Mouse (Mus musculus): ENCODE measurements around the gene Gnmt. TPM values are rescaled to one million over a fixed set of nuclear protein-coding genes. Genes with fewer than 3 reads are reported as not detected.
"Not testable (repeated sequence)": the region's sequence is repeated elsewhere in the genome, so short reads cannot be mapped to it uniquely, and the experiment has no call there.

Gnmt gene
- polyA plus RNA-seq, 1 experiment, result not detected

DNA sequence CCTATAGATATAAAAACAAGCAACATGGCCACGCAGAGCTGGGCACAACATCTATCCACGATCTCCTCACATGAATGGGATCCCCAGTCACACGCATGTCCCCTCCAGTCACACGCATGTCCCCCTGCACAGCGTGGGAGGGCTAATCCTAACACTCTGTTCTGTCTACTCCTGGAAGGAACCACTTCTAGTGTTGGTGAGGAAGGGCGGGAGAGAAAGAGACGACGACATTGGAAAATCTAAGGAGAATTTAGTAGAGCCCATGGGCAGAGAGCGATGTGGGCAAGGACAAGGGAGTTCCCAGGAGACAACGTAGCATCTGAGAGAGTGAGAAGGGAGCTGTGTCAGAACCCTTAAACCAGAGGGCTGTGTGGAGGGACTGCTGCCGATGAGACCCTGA lies 41.6 kb upstream of the Gnmt start:
- no peaks in the 10 kb centered on the region for H3K4me1 ChIP-seq (ENCODE audit: control insufficient read depth, insufficient read depth, low read length)
- TF ChIP-seq CTCF (IDR thresholded peaks at IDR 0.05; ENCODE audit: borderline replicate concordance, insufficient read depth, low read length) (no peak), POLR2A (IDR thresholded peaks at IDR 0.05; ENCODE audit: low read depth, low read length) (no peak)
- H3K27ac ChIP-seq (ENCODE audit: insufficient read depth, low read length), result no peak overlapping the region
- H3K4me3 ChIP-seq (ENCODE audit: insufficient read depth, low read length), result no peak overlapping the region

DNA sequence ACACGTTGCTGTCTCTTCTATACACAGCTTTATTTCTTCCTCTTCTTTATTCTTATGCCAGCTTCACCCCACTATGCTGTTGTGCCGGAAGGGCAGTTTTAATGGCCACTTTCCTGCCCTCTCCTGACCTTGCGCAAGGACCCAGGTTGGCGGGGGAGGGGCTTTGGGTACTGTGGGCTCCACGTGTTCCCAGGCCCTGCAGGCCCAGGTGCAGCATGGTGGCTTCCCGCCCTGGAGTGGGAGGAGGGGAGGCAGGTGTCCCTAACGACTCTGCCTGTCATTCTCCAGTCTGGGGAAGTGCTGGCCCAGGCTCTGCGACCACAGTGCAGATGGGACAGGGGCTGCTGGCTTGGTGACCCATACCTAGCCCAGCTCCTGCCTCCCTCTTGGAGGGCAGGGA lies 38.9 kb upstream of the Gnmt start:
- TF ChIP-seq CTCF (IDR thresholded peaks at IDR 0.05; ENCODE audit: borderline replicate concordance, insufficient read depth, low read length) (no peak), POLR2A (IDR thresholded peaks at IDR 0.05; ENCODE audit: low read depth, low read length) (no peak)
- Histone ChIP-seq H3K4me3 (ENCODE audit: insufficient read depth, low read length) (no peak overlapping the region), H3K4me1 (ENCODE audit: control insufficient read depth, insufficient read depth, low read length) (no peaks in the 10 kb centered on the region), H3K27ac (ENCODE audit: insufficient read depth, low read length) (no peak overlapping the region)

DNA sequence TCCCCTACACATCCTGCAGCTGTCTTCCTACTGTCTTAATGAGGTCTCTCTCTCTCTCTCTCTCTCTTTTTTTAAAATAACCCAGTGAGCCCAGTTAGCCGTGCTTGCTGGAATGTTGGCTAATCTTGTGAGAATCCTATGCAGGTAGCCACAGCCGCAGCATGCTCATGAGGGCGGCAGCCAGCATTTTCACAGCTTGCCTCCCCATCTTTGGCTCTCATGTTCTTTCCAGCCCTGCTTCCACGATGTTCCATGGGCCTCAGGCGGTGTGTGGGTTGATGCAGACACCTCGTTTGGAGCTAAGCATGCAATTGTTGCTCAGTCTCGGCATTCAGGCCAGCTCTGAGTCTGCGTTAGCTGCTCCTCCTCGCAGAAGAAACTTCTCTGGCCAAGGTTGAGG lies 35.9 kb upstream of the Gnmt start:
- H3K4me1 ChIP-seq (ENCODE audit: control insufficient read depth, insufficient read depth, low read length); H3K4me3 ChIP-seq (ENCODE audit: insufficient read depth, low read length); H3K27ac ChIP-seq (ENCODE audit: insufficient read depth, low read length): not testable (repeated sequence)

DNA sequence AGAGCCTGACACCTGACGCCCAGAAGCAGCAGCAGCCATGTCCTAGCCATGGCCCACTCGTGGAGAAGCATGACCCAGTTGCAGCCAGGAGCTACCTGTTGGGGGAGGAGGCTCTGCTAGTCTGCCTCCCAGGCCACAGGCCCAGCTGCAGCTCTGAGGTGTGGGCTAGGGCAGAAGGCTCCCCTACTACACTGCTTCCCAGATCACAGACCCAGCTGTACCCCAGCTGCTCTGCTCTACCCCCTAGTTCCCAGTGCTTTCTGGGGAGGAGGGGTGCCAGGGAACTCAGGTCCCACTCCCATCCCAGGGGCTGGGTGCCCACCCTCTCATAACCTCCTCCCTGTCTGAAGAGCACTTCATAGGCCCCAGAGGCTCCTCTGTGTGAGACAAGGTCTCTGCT lies 34.6 kb upstream of the Gnmt start, which contains the start of gene Ptcra:
TSS of gene Ptcra (minus strand) at position 169 of the 400 bp plus-strand sequence.
- H3K4me1 ChIP-seq (ENCODE audit: control insufficient read depth, insufficient read depth, low read length), result no peaks in the 10 kb centered on the region
- H3K27ac ChIP-seq (ENCODE audit: insufficient read depth, low read length), result no peak within 1 kb of the TSS
- no peak for TF ChIP-seq CTCF (IDR thresholded peaks at IDR 0.05; ENCODE audit: borderline replicate concordance, insufficient read depth, low read length)
- no peak for TF ChIP-seq POLR2A (IDR thresholded peaks at IDR 0.05; ENCODE audit: low read depth, low read length)
- H3K4me3 ChIP-seq (ENCODE audit: insufficient read depth, low read length), result no peak within 1 kb of the TSS

DNA sequence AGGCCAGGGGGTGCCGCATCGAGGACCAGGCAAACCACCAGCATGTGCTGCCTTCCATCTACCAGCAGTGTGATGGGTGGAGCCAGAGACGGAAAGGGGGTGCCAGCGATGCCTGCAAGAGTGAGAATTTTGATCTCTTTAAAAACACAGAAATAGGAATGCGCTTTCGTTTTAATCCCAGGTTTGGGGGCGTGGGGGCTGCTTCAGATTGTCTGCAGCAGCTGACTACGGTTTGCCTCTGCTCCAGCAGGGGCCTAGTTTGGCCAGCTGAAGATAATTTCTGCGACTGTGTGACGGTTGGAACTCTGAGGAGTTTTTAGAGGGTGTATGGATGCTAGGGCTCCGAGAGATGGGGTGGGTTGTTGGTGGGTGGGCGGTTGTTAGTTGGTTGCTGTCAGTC lies 29.8 kb upstream of the Gnmt start:
- H3K27ac ChIP-seq (ENCODE audit: insufficient read depth, low read length), result no peak overlapping the region
- TF ChIP-seq POLR2A (IDR thresholded peaks at IDR 0.05; ENCODE audit: low read depth, low read length), result no peak
- no peak for TF ChIP-seq CTCF (IDR thresholded peaks at IDR 0.05; ENCODE audit: borderline replicate concordance, insufficient read depth, low read length)
- no peaks in the 10 kb centered on the region for H3K4me1 ChIP-seq (ENCODE audit: control insufficient read depth, insufficient read depth, low read length)
- H3K4me3 ChIP-seq (ENCODE audit: insufficient read depth, low read length), result no peak overlapping the region

DNA sequence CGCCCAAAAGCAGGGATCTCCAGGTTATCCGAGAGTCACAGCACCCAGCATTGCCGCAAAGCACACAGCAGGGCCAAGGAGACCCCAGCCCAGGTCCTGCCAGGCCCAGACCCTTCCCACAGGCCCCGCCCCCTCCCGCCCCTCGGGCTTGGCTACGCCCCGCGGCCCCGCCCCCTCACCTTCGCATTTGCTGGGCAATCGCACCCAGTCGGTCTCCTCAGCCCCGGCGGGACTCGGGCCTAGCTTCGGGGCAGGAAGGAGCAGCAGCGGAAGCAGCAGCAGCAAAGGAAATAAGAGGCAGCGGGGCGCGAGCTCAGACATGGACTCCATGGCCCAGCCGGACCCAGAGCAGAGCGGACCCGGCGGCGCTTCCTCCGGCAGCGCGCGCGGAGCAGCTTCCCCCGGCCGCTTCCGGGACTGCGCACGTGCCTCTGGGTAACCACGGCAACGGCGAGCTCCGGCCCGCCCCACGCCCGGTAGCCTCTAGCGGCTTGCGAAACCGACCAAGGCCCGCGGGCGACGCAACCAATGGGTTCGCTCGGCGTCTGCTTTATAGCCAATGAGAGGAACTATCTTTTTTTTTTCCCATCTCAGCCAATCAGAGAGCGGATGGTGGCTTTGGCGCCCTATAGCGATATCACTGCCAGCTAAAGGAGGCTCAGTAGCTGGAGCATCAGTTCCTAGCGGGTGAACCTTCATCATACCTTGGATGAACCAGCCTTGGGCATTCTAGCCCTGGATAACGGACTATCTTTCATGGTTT lies 23.0 kb upstream of the Gnmt start, which contains the start of gene Cnpy3:
TSS of gene Cnpy3 (minus strand) at position 421 of the 763 bp plus-strand sequence.
- TF ChIP-seq POLR2A (IDR thresholded peaks at IDR 0.05; ENCODE audit: low read depth, low read length) (peak; percentile 79), CTCF (IDR thresholded peaks at IDR 0.05; ENCODE audit: borderline replicate concordance, insufficient read depth, low read length) (no peak)
- 0 out of 2 replicates have a peak, but pooled peaks cover 5% of the 10 kb centered on the region for H3K4me1 ChIP-seq (ENCODE audit: control insufficient read depth, insufficient read depth, low read length)
- H3K27ac ChIP-seq (ENCODE audit: insufficient read depth, low read length), result peak within 1 kb of the TSS; percentile 64
- H3K4me3 ChIP-seq (ENCODE audit: insufficient read depth, low read length), result peak within 1 kb of the TSS; percentile 78

DNA sequence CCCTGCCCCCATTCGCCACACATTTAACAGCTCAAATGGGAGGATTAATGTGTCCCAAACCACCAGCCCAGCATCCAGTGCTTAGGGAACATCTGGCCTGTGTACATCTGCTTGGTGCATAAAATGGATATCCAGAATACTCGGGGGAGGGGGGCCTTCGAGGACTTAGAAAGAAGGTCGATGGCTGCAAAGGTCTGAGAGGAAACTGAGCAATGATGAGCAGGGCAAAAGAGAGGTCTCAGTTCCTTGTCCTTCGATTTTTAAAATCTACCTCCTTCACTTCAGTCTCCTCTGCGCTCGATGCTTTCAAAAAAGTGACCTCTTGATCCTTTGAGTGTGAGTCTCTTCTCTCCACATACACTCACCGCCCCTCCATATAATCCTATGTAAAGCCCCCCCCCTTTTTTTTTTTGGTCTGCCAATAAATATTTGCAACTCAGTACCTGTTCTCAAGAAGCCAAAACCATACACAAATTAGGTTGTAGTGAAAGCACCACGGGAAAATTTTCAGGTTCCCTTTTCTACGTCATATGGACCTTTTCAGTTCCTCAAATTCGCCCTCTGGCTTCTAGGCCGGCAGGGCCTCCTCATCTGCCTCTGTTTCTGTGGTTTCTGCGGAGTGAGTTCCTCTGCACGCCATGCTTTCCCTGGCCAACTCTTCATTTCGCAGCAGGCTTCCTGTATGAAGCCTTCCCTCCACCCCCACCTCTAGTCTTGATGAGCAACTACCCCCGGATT lies 22.3 kb upstream of the Gnmt start:
- peak overlapping the region; percentile 64 for H3K27ac ChIP-seq (ENCODE audit: insufficient read depth, low read length)
- H3K4me3 ChIP-seq (ENCODE audit: insufficient read depth, low read length), result peak overlapping the region; percentile 78
- H3K4me1 ChIP-seq (ENCODE audit: control insufficient read depth, insufficient read depth, low read length), result 0 out of 2 replicates have a peak, but pooled peaks cover 5% of the 10 kb centered on the region
- TF ChIP-seq CTCF (IDR thresholded peaks at IDR 0.05; ENCODE audit: borderline replicate concordance, insufficient read depth, low read length), result no peak
- TF ChIP-seq POLR2A (IDR thresholded peaks at IDR 0.05; ENCODE audit: low read depth, low read length), result no peak; the same call in 1 of the 2 replicates

DNA sequence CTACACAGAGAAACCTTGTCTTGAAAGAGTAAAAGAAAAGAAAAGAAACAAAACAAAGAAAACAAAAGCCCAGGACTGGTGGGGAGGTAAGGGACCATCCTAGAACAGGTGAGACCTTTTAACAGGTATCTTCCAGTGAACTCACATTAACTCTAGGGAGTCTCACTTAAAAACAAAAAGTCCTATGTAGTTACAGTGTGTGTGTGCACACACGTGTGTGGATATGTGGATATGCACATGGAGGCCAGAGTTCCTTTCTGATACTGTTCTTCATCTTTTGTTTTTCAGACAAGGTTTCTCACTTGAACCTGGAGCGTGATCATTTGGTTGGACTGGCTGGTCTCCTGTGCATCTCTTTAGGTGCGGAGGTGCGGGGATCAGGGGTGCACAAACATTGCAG lies 21.6 kb upstream of the Gnmt start:
- TF ChIP-seq CTCF (IDR thresholded peaks at IDR 0.05; ENCODE audit: borderline replicate concordance, insufficient read depth, low read length) (no peak), POLR2A (IDR thresholded peaks at IDR 0.05; ENCODE audit: low read depth, low read length) (no peak)
- Histone ChIP-seq H3K4me1 (ENCODE audit: control insufficient read depth, insufficient read depth, low read length) (0 out of 2 replicates have a peak, but pooled peaks cover 5% of the 10 kb centered on the region), H3K27ac (ENCODE audit: insufficient read depth, low read length) (no peak overlapping the region), H3K4me3 (ENCODE audit: insufficient read depth, low read length) (peak overlapping the region; percentile 78; the same call in 1 of the 2 replicates)

DNA sequence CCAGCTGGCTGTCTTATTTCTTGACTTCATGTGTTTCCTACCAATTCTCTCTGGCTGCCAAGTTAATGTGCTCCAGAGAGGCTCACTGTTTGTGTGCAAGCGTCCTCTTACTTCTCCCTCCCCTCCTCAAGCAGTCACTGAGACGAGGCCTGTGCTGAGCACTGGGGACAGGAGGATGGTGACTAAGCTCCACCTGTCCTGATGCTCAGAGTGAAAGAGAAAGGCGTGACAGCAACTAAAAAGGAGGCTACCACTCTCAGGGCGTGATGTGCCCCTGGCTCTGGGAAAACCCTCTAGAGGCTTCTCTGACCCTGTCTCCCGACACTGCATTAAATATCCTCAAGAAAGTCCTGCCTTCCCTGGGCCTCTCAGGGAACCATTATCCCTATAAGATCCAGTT lies 20.3 kb upstream of the Gnmt start:
- no peak for TF ChIP-seq CTCF (IDR thresholded peaks at IDR 0.05; ENCODE audit: borderline replicate concordance, insufficient read depth, low read length)
- no peak for TF ChIP-seq POLR2A (IDR thresholded peaks at IDR 0.05; ENCODE audit: low read depth, low read length)
- Histone ChIP-seq H3K4me3 (ENCODE audit: insufficient read depth, low read length) (no peak overlapping the region), H3K4me1 (ENCODE audit: control insufficient read depth, insufficient read depth, low read length) (0 out of 2 replicates have a peak, but pooled peaks cover 5% of the 10 kb centered on the region), H3K27ac (ENCODE audit: insufficient read depth, low read length) (no peak overlapping the region)

DNA sequence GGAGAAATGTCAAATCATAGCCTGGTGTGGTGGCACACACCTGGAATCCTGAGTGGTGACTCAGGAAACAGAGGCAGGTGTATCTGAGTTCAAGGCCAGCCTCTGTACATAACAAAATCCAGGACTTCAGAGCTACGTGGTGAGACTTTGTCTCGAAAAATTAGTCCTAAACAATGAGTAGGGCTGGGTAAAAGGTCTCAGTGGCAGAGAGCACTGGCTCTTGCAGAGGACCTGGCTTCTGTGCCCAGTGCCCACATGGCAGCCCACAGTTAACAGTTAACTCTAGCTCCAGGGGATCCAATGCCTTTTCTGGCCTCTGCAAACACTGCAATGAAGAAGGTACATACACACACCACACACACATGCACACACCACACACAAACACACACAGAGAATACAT lies 18.8 kb upstream of the Gnmt start:
- Histone ChIP-seq H3K4me1 (ENCODE audit: control insufficient read depth, insufficient read depth, low read length) (0 out of 2 replicates have a peak, but pooled peaks cover 5% of the 10 kb centered on the region), H3K27ac (ENCODE audit: insufficient read depth, low read length) (no peak overlapping the region), H3K4me3 (ENCODE audit: insufficient read depth, low read length) (no peak overlapping the region)
- TF ChIP-seq POLR2A (IDR thresholded peaks at IDR 0.05; ENCODE audit: low read depth, low read length), result no peak
- no peak for TF ChIP-seq CTCF (IDR thresholded peaks at IDR 0.05; ENCODE audit: borderline replicate concordance, insufficient read depth, low read length)

Data from embryonic fibroblast, embryonic 13.5 days (primary cell).